Mouse (Mus musculus) lung, adult 18-20 months (tissue): Measurements from ENCODE around the gene Baz2a.
A peak's percentile ranks its signal among the peaks of the same experiment; 100 is the strongest.
"Not testable (repeated sequence)": the region's sequence is repeated elsewhere in the genome, so short reads cannot be mapped to it uniquely, and the experiment has no call there.

ENCODE experiments used
- DNase-seq, 2 experiments: peaks; one replicate each; pipeline ENCODE4 v3.0.0; 2022; ENCODE audit warnings: mixed read lengths in 2 of 2

Baz2a gene

GRCm38 (mm10) chr10:128091564-128092505 is at the start of gene Baz2a:
TSS of gene Baz2a (plus strand) at chr10:128091577.
- DNase-seq: peak; percentile 62 to 65

GRCm38 (mm10) chr10:128041636-128042035 is 49.7 kb upstream of the Baz2a start:
- no peak for DNase-seq

- DNase-seq: no peak
Measured at GRCm38 (mm10) chr10:128042466-128042865, 48.9 kb upstream of the Baz2a start.

- DNase-seq: no peak
Measured at GRCm38 (mm10) chr10:128043041-128043835, 48.1 kb upstream of the Baz2a start.

DNA sequence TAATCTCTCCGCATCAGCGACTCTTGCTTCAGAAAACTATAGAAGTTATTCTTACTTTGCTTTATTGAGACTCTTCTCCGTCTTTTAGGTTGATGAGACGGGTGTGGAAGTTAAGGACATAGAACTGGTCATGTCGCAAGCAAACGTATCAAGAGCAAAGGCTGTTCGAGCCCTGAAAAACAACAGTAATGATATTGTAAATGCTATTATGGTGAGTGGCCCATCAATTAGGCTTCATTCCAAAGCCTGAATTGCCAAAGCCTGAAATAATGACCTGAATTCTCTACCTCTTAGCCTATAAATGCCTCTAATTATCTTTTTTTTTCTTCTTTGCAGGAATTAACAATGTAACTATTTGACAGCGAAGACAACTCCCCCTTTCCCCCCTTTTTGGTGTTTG is 43.2 kb upstream of the Baz2a start:
- DNase-seq: no peak

GRCm38 (mm10) chr10:128049741-128050140 is 41.6 kb upstream of the Baz2a start:
- DNase-seq: no peak

DNA sequence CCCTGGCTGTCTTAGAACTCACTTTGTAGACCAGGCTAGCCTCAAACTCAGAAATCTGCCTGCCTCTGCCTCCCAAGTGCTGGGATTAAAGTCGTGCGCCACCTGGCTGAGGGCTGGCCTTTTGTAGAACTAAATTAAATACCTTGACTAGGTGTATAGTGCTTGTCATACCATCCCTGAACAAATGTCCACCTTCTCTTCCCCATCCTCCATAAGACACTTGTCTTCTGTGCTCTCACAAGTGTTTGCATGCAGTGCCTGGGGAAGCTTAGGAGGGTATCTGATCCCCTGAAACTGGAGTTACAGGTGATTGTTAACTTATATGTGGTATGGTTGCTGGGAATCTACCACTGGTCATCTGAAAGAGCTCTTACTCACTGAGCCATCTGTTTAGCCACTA is 41.0 kb upstream of the Baz2a start:
- DNase-seq: no peak

GRCm38 (mm10) chr10:128051589-128051988 is 39.8 kb upstream of the Baz2a start:
- DNase-seq: no peak

- DNase-seq: not testable (repeated sequence)
Measured at GRCm38 (mm10) chr10:128052136-128052535, 39.2 kb upstream of the Baz2a start.

- DNase-seq: no peak
Measured at GRCm38 (mm10) chr10:128053001-128053400, 38.4 kb upstream of the Baz2a start.

- no peak for DNase-seq
Measured at GRCm38 (mm10) chr10:128058184-128058583, 33.2 kb upstream of the Baz2a start.

DNA sequence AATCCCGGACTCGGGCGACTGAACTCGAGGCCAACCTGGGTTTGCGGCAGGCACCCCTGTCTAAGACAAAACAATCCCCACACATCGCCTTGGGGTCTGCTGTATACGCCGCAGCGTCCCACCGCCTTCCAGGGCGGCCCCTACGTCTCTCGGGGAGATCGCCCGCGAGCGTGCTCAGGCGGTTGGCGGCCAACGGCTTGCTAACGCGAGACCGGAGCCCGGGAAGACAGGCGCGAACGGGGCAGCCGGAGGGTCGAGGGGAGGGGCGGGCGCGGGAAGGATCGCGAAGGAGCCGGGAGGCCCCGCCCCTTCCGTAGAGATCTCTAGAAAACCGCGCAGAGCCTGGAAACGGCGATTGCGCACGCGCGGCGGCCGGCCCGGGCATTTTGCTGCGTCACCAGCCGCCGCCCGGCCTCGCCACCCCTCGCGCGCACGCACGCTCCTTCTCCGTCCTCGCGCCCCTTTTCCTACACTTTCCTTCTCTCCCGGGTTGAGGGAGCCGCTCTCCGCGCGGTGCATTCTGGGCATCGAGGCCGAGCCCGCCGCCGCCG is 32.7 kb upstream of the Baz2a start, which contains the start of gene Ptges3:
Ptges3 (plus strand) TSS at position 354 of the 551 bp plus-strand sequence.
- DNase-seq: peak; percentile 95 to 97

GRCm38 (mm10) chr10:128059207-128059981 is 32.0 kb upstream of the Baz2a start:
- DNase-seq: peak; percentile 69 to 78

DNA sequence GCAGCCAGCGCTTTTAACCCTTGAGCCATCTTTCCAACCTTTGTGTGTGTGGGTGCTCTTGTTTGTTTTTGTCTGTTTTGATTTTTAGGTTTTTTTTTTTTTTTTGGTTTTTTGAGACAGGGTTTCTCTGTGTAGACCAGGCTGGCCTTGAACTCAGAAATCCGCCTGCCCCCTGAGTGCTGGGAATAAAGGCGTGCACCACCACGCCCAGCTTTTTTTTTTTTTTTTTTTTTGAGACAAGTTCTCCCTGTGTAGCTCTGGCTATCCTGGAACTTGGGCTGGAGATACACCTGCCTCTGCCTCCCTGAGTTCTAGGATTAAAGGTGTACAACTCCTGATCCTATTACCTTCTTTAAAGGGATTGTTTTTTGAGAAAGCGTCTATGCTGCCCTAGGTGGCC is 30.3 kb upstream of the Baz2a start:
- DNase-seq: no peak

- no peak for DNase-seq
Measured at GRCm38 (mm10) chr10:128062221-128062989, 29.0 kb upstream of the Baz2a start.

DNA sequence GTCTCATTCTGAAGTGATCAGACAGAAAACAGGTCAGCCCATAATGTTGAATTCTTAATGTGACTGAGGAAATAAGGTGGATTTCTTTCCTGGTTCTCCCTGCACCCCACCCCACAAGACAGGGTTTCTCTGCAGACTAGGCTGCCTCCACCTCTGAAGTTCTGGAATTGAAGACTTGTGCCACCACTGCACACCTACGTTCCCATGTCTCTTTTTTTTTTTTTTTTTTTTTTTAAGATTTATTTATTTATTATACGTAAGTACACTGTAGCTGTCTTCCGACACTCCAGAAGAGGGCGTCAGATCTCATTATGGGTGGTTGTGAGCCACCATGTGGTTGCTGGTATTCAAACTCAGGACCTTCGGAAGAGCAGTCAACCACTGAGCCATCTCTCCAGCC is 25.3 kb upstream of the Baz2a start:
- no peak for DNase-seq

- DNase-seq: no peak
Measured at GRCm38 (mm10) chr10:128069201-128069600, 22.2 kb upstream of the Baz2a start.

GRCm38 (mm10) chr10:128070432-128070831 is 20.9 kb upstream of the Baz2a start:
- not testable (repeated sequence) for DNase-seq

- DNase-seq: not testable (repeated sequence)
Measured at GRCm38 (mm10) chr10:128078269-128078668, 13.1 kb upstream of the Baz2a start.

DNA sequence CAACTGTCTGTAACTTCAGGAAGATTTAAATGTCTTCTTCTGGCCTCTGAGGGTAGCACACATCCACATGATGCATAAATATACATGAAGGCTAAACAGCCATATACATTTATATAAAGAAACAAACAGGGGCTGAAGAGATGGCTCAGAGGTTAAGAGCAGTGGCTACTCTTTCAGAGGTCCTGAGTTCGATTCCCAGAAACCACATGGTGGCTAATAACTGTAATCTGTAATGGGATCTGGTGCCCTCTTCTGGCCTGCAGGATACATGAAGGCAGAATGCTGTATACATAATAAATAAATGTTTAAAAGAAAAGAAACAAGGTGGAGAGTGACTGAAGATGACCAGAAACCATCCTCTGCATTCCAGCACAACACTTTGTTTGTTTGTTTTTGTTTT is 10.9 kb upstream of the Baz2a start:
- DNase-seq: peak in 1 of 2 experiments; percentile 48

GRCm38 (mm10) chr10:128081807-128082476 is 9.4 kb upstream of the Baz2a start:
- no peak for DNase-seq
